Mouse (Mus musculus) ovary, postnatal 36 days (tissue): ENCODE results near the gene Lamc3.

Experiments
- DNase-seq: peaks from one replicate; pipeline ENCODE4 v3.0.0; 2022; ENCODE audit warnings: low spot score, mixed read lengths

Lamc3 gene

GRCm38 (mm10) chr2:31974809-31975371 lies 87.8 kb downstream of the Lamc3 start:
- DNase-seq: no peak

- DNase-seq: no peak
These were observed 100.7 kb downstream of the Lamc3 start for GRCm38 (mm10) chr2:31987774-31988173.

GRCm38 (mm10) chr2:31990961-31991360 lies 103.9 kb downstream of the Lamc3 start:
- DNase-seq: no peak

- no peak for DNase-seq
These were observed 107.8 kb downstream of the Lamc3 start for GRCm38 (mm10) chr2:31994896-31995295.

- no peak for DNase-seq
These were observed 109.0 kb downstream of the Lamc3 start for GRCm38 (mm10) chr2:31996060-31996459.
